Comparison of ENCODE assay signal across 7 mouse cellular contexts in the genomic region with DNA sequence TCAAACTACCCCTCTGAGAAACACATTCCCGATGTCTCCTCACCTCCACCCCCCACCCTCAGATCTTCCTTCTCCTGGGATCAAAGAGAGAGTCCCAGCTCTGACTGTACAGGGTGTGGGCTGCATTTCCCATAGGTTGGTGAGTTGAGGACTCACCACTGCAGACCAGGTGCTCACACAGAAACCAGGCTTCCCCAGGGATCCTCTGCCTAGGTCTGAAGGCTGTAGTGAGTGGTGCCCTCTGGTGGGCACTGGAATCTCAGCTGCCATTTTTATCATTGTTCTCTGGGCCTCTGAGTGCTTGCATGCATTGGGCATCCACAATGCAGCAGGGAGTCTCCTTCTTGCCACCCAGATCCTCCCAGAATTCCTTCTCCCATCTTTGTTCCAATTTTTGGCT. TPM values are rescaled to one million over a fixed set of nuclear protein-coding genes. Genes with fewer than 3 reads are reported as not detected.
DNase-seq lines count a peak whose midpoint lies in the region; ATAC-seq and TF ChIP-seq lines count a peak whose summit lies in the region.

No protein-coding gene starts in this region.

- H3K4me2 ChIP-seq in liver, postnatal 0 days (ENCODE audit: low read depth, low read length) = no peak overlapping the region

- no peaks in the 10 kb centered on the region for H3K27me3 ChIP-seq in cerebellum, adult 2 months (ENCODE audit: control insufficient read depth, insufficient read depth, low read length)
- no peaks in the 10 kb centered on the region for H3K27me3 ChIP-seq in liver, postnatal 0 days (ENCODE audit: insufficient read depth, low read length)

- 91% methylated on average over 1 of the region's 1 CpGs for WGBS in cerebellum, adult 2 months
- WGBS in liver, postnatal 0 days (ENCODE audit: insufficient replicate concordance) = 69% methylated on average over 1 of the region's 1 CpGs

- peak; percentile 80 for DNase-seq in 3T3-L1 (ENCODE audit: low read depth, low spot score)
- DNase-seq in cerebellum, adult 2 months = peak; percentile 33 to 38
- peak; percentile 31 for DNase-seq in gastrocnemius, postnatal 14 days
- peak; percentile 56 for DNase-seq in kidney, adult 18-20 months
- DNase-seq in liver, postnatal 0 days = peak; percentile 64
- peak; percentile 77 for DNase-seq in right cerebral cortex, adult 18-20 months

- H3K27ac ChIP-seq in cerebellum, adult 2 months (ENCODE audit: insufficient read depth, low read length) = no peak overlapping the region
- no peak overlapping the region for H3K27ac ChIP-seq in liver, postnatal 0 days (ENCODE audit: low read depth)

- no peak for TF ChIP-seq POLR2A in cerebellum, adult 2 months (IDR thresholded peaks at IDR 0.05; ENCODE audit: borderline replicate concordance, insufficient read depth, low read length)

- H3K9me3 ChIP-seq in liver, postnatal 0 days (ENCODE audit: low read length) = no peaks in the 10 kb centered on the region

- no peak overlapping the region for H3K9ac ChIP-seq in liver, postnatal 0 days (replicated peaks)

- peaks cover 20% of the 10 kb centered on the region for H3K4me1 ChIP-seq in cerebellum, adult 2 months (ENCODE audit: control insufficient read depth, insufficient read depth, low read length)
- peaks cover 8% of the 10 kb centered on the region; the same call in 1 of the 2 replicates for H3K4me1 ChIP-seq in liver, postnatal 0 days (ENCODE audit: insufficient read depth)

- peak; percentile 60 for ATAC-seq in CD4-positive, CD25-positive, alpha-beta regulatory T cell, adult 4 months
- peak; percentile 47; the same call in 1 of the 2 replicates for ATAC-seq in liver, postnatal 0 days

- intact Hi-C loops in gastrocnemius, postnatal 14 days (cut with DNase I; ENCODE audit: low total_unique reads) = no loop called here

- no peak overlapping the region for H3K4me3 ChIP-seq in cerebellum, adult 2 months (replicated peaks; ENCODE audit: insufficient read depth, low read depth, low read length)
- H3K4me3 ChIP-seq in liver, postnatal 0 days (ENCODE audit: low read depth, low read length) = no peak overlapping the region

- no peak for TF ChIP-seq EP300 in liver, postnatal 0 days (IDR thresholded peaks at IDR 0.05; ENCODE audit: low read depth)

- H3K36me3 ChIP-seq in liver, postnatal 0 days (replicated peaks; ENCODE audit: insufficient read depth, low read length) = no peaks in the 10 kb centered on the region

- peak; percentile 54 for TF ChIP-seq CTCF in cerebellum, adult 2 months (IDR thresholded peaks at IDR 0.05; ENCODE audit: borderline replicate concordance, insufficient read depth, low read depth, low read length)
- TF ChIP-seq CTCF in liver, postnatal 0 days (IDR thresholded peaks at IDR 0.05; ENCODE audit: low read depth) = peak; percentile 87

RNA-seq across cellular contexts. Expression of a gene that starts 31.5 kb away (rescaled TPM):
- 10 to 100 TPM; 28.9 to 31.6 TPM for polyA plus RNA-seq in CD4-positive, CD25-positive, alpha-beta regulatory T cell, adult 4 months (2017; shearing (Covaris generic))
- 46.3 and 50.7 TPM in 2 replicates for polyA plus RNA-seq in cerebellum, adult 2 months (2012; rRNA removed)
- 10 to 100 TPM; 28.5 to 29.4 TPM for total RNA-seq in gastrocnemius, postnatal 14 days (2021)
- polyA plus RNA-seq in liver, postnatal 0 days (2015; fragmentation: Nextera tagmentation; extraction: Ambion mirVana) = 9.6 and 10.6 TPM in 2 replicates

RNA-seq across cellular contexts. Expression of a gene that starts 39.0 kb away (rescaled TPM):
- polyA plus RNA-seq in CD4-positive, CD25-positive, alpha-beta regulatory T cell, adult 4 months (2017; shearing (Covaris generic)) = 10 to 100 TPM; 85.2 to 93.4 TPM
- 70.7 and 72.3 TPM in 2 replicates for polyA plus RNA-seq in cerebellum, adult 2 months (2012; rRNA removed)
- 10 to 100 TPM; 55.9 to 59.7 TPM for total RNA-seq in gastrocnemius, postnatal 14 days (2021)
- polyA plus RNA-seq in liver, postnatal 0 days (2015; fragmentation: Nextera tagmentation; extraction: Ambion mirVana) = 49.1 and 53.0 TPM in 2 replicates
